Mouse (Mus musculus): Measurements from ENCODE around the gene Zfp704. TPM values are rescaled to one million over a fixed set of nuclear protein-coding genes. Genes with fewer than 3 reads are reported as not detected.

Gene Zfp704
- polyA plus RNA-seq, 1 experiment: 1.7 TPM

- no peaks in the 10 kb centered on the region for H3K36me3 ChIP-seq (ENCODE audit: control insufficient read depth, insufficient read depth)
- no peak for TF ChIP-seq FOSL1 (IDR thresholded peaks at IDR 0.05; ENCODE audit: insufficient read depth, low read length, poor library complexity, severe bottlenecking)
- no peak for TF ChIP-seq MAX (IDR thresholded peaks at IDR 0.05)
- TF ChIP-seq MYOG (IDR thresholded peaks at IDR 0.05; ENCODE audit: control insufficient read depth, extremely low read depth, insufficient read length): no peak
- TF ChIP-seq USF1 (IDR thresholded peaks at IDR 0.05; ENCODE audit: low read depth): no peak
- no peak for TF ChIP-seq CEBPB (IDR thresholded peaks at IDR 0.05; ENCODE audit: low read depth)
- TF ChIP-seq MYOD1 (IDR thresholded peaks at IDR 0.05; ENCODE audit: control insufficient read depth, insufficient read length, low read depth): no peak
- no peaks in the 10 kb centered on the region for H3K79me3 ChIP-seq (ENCODE audit: low read depth)
- no peaks in the 10 kb centered on the region for H3K27me3 ChIP-seq (ENCODE audit: control insufficient read depth, insufficient read depth, insufficient read length)
- no peak overlapping the region for H3ac ChIP-seq (ENCODE audit: control insufficient read depth, insufficient read length, low read depth)
- H3K4me3 ChIP-seq (ENCODE audit: insufficient read depth, poor library complexity, severe bottlenecking): no peak overlapping the region
- no peaks in the 10 kb centered on the region for H3K79me2 ChIP-seq (ENCODE audit: control insufficient read depth, insufficient read depth)
Observed at GRCm38 (mm10) chr3:9405341-9405740, 204.5 kb downstream of the Zfp704 start.

DNA sequence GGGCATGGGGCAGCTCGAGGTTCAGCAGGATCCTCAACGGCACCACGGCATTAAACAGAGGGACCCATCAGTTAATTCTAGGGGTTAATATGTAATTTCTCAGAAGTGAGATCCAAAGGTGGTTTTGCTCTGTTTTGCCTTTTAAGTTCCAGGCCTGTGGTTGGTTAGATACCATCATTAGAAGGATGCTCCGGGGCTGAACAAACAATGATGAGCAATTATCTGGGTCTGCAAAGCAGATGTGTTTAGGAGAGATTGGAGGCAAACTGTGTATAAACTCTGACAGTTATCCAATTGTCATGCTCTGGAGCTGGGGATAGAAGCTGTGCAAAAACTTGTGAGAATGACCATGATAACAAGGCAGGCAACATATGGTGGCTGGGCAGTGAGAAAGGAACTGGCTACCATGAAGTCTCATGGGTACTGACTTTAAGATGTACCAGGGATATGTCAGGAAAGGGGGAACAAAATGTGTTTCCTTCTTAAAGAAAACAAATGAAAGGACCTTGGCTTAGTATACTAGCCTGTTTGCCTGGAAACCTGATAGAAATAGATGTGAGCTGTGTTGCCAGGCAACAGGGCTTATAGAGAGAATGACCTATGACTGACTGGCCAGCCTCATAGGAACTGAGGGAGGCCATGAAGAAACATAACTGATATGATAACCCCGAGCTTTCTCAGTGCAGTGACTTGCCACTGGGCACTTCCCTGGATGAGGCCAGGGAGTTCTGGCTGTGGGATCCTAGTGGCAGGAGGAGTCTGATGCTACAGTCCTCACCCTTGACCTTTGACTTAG is 206.4 kb downstream of the Zfp704 start:
- Histone ChIP-seq H3K79me3 (ENCODE audit: low read depth) (no peaks in the 10 kb centered on the region), H3K4me3 (ENCODE audit: insufficient read depth, poor library complexity, severe bottlenecking) (no peak overlapping the region)
- TF ChIP-seq MYOD1 (IDR thresholded peaks at IDR 0.05; ENCODE audit: control insufficient read depth, insufficient read length, low read depth): no peak
- TF ChIP-seq MYOG (IDR thresholded peaks at IDR 0.05; ENCODE audit: control insufficient read depth, extremely low read depth, insufficient read length): no peak
- no peak for TF ChIP-seq CEBPB (IDR thresholded peaks at IDR 0.05; ENCODE audit: low read depth)
- TF ChIP-seq FOSL1 (IDR thresholded peaks at IDR 0.05; ENCODE audit: insufficient read depth, low read length, poor library complexity, severe bottlenecking): no peak
- no peak for TF ChIP-seq CTCF (IDR thresholded peaks at IDR 0.05; ENCODE audit: control insufficient read depth, insufficient read depth, insufficient read length)
- no peak for TF ChIP-seq USF1 (IDR thresholded peaks at IDR 0.05; ENCODE audit: low read depth)
- TF ChIP-seq MAX (IDR thresholded peaks at IDR 0.05): no peak

GRCm38 (mm10) chr3:9402836-9403235 is 207.0 kb downstream of the Zfp704 start:
- Histone ChIP-seq H3K79me2 (ENCODE audit: control insufficient read depth, insufficient read depth) (no peaks in the 10 kb centered on the region), H3K36me3 (ENCODE audit: control insufficient read depth, insufficient read depth) (no peaks in the 10 kb centered on the region), H3K79me3 (ENCODE audit: low read depth) (no peaks in the 10 kb centered on the region), H3K27me3 (ENCODE audit: control insufficient read depth, insufficient read depth, insufficient read length) (no peaks in the 10 kb centered on the region), H3ac (ENCODE audit: control insufficient read depth, insufficient read length, low read depth) (no peak overlapping the region), H3K4me3 (ENCODE audit: insufficient read depth, poor library complexity, severe bottlenecking) (no peak overlapping the region)
- TF ChIP-seq FOSL1 (IDR thresholded peaks at IDR 0.05; ENCODE audit: insufficient read depth, low read length, poor library complexity, severe bottlenecking): no peak
- no peak for TF ChIP-seq MAX (IDR thresholded peaks at IDR 0.05)

More for the DNA sequence above, 206.4 kb downstream of the Zfp704 start:
- Histone ChIP-seq H3K27me3 (ENCODE audit: control insufficient read depth, insufficient read depth, insufficient read length) (no peaks in the 10 kb centered on the region), H3ac (ENCODE audit: control insufficient read depth, insufficient read length, low read depth) (no peak overlapping the region), H3K36me3 (ENCODE audit: control insufficient read depth, insufficient read depth) (no peaks in the 10 kb centered on the region), H3K79me2 (ENCODE audit: control insufficient read depth, insufficient read depth) (no peaks in the 10 kb centered on the region)

DNA sequence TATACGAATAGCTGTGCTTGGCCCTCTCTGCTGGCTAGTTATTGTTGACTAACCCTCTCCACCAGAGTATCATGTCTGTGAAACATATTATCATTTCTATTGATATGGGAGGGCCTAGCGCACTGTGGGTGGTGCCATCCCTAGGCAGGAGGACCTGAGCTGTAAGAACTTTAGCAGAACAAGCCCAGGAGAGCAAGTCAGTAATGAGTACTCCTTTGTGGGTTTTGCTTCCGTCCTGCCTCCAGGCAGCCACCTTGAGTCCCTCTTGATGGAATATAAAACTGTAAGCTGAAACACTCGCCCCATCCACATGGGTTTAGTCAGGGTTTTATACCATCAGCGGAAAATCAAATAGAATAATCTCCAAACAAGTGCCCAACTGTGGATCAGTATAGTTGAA is 207.5 kb downstream of the Zfp704 start:
- H3K79me3 ChIP-seq (ENCODE audit: low read depth): no peaks in the 10 kb centered on the region
- H3K4me3 ChIP-seq (ENCODE audit: insufficient read depth, poor library complexity, severe bottlenecking): no peak overlapping the region
- no peaks in the 10 kb centered on the region for H3K36me3 ChIP-seq (ENCODE audit: control insufficient read depth, insufficient read depth)
- TF ChIP-seq MAX (IDR thresholded peaks at IDR 0.05): no peak
- TF ChIP-seq MYOD1 (IDR thresholded peaks at IDR 0.05; ENCODE audit: control insufficient read depth, insufficient read length, low read depth): no peak
- TF ChIP-seq CEBPB (IDR thresholded peaks at IDR 0.05; ENCODE audit: low read depth): no peak
- TF ChIP-seq MYOG (IDR thresholded peaks at IDR 0.05; ENCODE audit: control insufficient read depth, extremely low read depth, insufficient read length): no peak
- TF ChIP-seq USF1 (IDR thresholded peaks at IDR 0.05; ENCODE audit: low read depth): no peak
- TF ChIP-seq CTCF (IDR thresholded peaks at IDR 0.05; ENCODE audit: control insufficient read depth, insufficient read depth, insufficient read length): no peak
- no peak for TF ChIP-seq FOSL1 (IDR thresholded peaks at IDR 0.05; ENCODE audit: insufficient read depth, low read length, poor library complexity, severe bottlenecking)
- no peaks in the 10 kb centered on the region for H3K79me2 ChIP-seq (ENCODE audit: control insufficient read depth, insufficient read depth)
- H3ac ChIP-seq (ENCODE audit: control insufficient read depth, insufficient read length, low read depth): no peak overlapping the region
- no peaks in the 10 kb centered on the region for H3K27me3 ChIP-seq (ENCODE audit: control insufficient read depth, insufficient read depth, insufficient read length)

GRCm38 (mm10) chr3:9401685-9402084 is 208.2 kb downstream of the Zfp704 start:
- Histone ChIP-seq H3K4me3 (ENCODE audit: insufficient read depth, poor library complexity, severe bottlenecking) (no peak overlapping the region), H3K79me2 (ENCODE audit: control insufficient read depth, insufficient read depth) (no peaks in the 10 kb centered on the region), H3K79me3 (ENCODE audit: low read depth) (no peaks in the 10 kb centered on the region), H3K36me3 (ENCODE audit: control insufficient read depth, insufficient read depth) (no peaks in the 10 kb centered on the region), H3K27me3 (ENCODE audit: control insufficient read depth, insufficient read depth, insufficient read length) (no peaks in the 10 kb centered on the region), H3ac (ENCODE audit: control insufficient read depth, insufficient read length, low read depth) (no peak overlapping the region)
- no peak for TF ChIP-seq MYOG (IDR thresholded peaks at IDR 0.05; ENCODE audit: control insufficient read depth, extremely low read depth, insufficient read length)
- TF ChIP-seq FOSL1 (IDR thresholded peaks at IDR 0.05; ENCODE audit: insufficient read depth, low read length, poor library complexity, severe bottlenecking): no peak
- TF ChIP-seq USF1 (IDR thresholded peaks at IDR 0.05; ENCODE audit: low read depth): no peak
- no peak for TF ChIP-seq MYOD1 (IDR thresholded peaks at IDR 0.05; ENCODE audit: control insufficient read depth, insufficient read length, low read depth)
- no peak for TF ChIP-seq CTCF (IDR thresholded peaks at IDR 0.05; ENCODE audit: control insufficient read depth, insufficient read depth, insufficient read length)
- no peak for TF ChIP-seq CEBPB (IDR thresholded peaks at IDR 0.05; ENCODE audit: low read depth)
- no peak for TF ChIP-seq MAX (IDR thresholded peaks at IDR 0.05)

DNA sequence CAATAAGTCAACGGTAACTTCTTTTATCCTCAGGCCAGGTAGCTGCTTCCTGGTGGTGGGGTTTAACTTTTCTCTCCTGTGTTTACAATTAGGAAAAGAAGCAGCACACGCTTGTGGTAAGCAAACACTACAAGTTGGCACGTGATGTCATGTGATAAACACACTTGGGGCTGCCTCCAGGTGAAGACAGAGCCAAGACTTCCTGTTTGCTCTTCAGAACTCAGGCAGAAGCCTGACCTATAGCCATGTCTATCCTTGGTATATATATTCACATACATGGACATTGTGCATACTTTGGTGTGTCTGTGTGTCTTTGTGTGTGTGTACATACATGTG is 209.0 kb downstream of the Zfp704 start:
- no peak overlapping the region for H3K4me3 ChIP-seq (ENCODE audit: insufficient read depth, poor library complexity, severe bottlenecking)
- H3K79me2 ChIP-seq (ENCODE audit: control insufficient read depth, insufficient read depth): no peaks in the 10 kb centered on the region
- H3K27me3 ChIP-seq (ENCODE audit: control insufficient read depth, insufficient read depth, insufficient read length): no peaks in the 10 kb centered on the region
- TF ChIP-seq MYOG (IDR thresholded peaks at IDR 0.05; ENCODE audit: control insufficient read depth, extremely low read depth, insufficient read length) (no peak), MAX (IDR thresholded peaks at IDR 0.05) (no peak), CEBPB (IDR thresholded peaks at IDR 0.05; ENCODE audit: low read depth) (no peak), MYOD1 (IDR thresholded peaks at IDR 0.05; ENCODE audit: control insufficient read depth, insufficient read length, low read depth) (no peak), FOSL1 (IDR thresholded peaks at IDR 0.05; ENCODE audit: insufficient read depth, low read length, poor library complexity, severe bottlenecking) (no peak), CTCF (IDR thresholded peaks at IDR 0.05; ENCODE audit: control insufficient read depth, insufficient read depth, insufficient read length) (no peak), USF1 (IDR thresholded peaks at IDR 0.05; ENCODE audit: low read depth) (no peak)
- H3K36me3 ChIP-seq (ENCODE audit: control insufficient read depth, insufficient read depth): no peaks in the 10 kb centered on the region
- H3K79me3 ChIP-seq (ENCODE audit: low read depth): no peaks in the 10 kb centered on the region
- H3ac ChIP-seq (ENCODE audit: control insufficient read depth, insufficient read length, low read depth): no peak overlapping the region

Measured in C2C12 (cell line).